Mouse (Mus musculus) thymus, postnatal 36 days (tissue): ENCODE results near the gene Ifrd2.
"Not testable (repeated sequence)": the region's sequence is repeated elsewhere in the genome, so short reads cannot be mapped to it uniquely, and the experiment has no call there.

Experiments
- DNase-seq, 2 experiments: peaks; one replicate each; pipeline ENCODE4 v3.0.0; 2022; ENCODE audit warnings: mixed read lengths in 2 of 2

Gene Ifrd2

GRCm38 (mm10) chr9:107552690-107553393 lies 34.6 kb upstream of the Ifrd2 start:
- DNase-seq = no peak

GRCm38 (mm10) chr9:107553541-107554318 lies 33.7 kb upstream of the Ifrd2 start:
- DNase-seq = peak in 1 of 2 experiments; percentile 71

GRCm38 (mm10) chr9:107554319-107554825 lies 33.1 kb upstream of the Ifrd2 start:
- peak; percentile 94 to 97 for DNase-seq

- DNase-seq = no peak
These were observed 32.4 kb upstream of the Ifrd2 start for GRCm38 (mm10) chr9:107555031-107555457.

DNA sequence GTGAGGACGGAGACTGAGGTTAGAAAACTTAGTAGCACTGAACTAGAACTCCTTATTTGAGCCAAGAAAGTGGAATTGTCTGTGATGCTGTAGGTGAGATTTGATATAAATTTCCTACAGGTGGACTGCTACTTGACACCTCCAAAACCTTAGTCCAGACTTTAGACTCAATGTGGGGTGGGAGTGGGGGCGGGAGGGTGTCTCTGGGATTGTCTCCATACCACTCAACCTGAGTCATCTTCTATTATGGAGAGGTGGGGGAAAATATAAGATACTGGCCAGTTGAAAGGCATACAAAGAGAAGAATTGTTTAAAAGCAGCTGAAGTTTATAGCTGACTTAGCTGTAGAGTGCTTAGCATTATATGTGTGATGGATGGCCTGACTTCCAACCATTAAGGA lies 31.7 kb upstream of the Ifrd2 start:
- DNase-seq = no peak

- DNase-seq = no peak
These were observed 31.1 kb upstream of the Ifrd2 start for GRCm38 (mm10) chr9:107556346-107556745.

GRCm38 (mm10) chr9:107563029-107563581 lies 24.3 kb upstream of the Ifrd2 start, which contains the start of gene Tusc2:
Gene Tusc2 (plus strand): TSS chr9:107563255.
- DNase-seq = peak; percentile 91 to 95

GRCm38 (mm10) chr9:107565556-107565955 lies 21.9 kb upstream of the Ifrd2 start:
- peak in 1 of 2 experiments; percentile 15 for DNase-seq

GRCm38 (mm10) chr9:107566041-107566709 lies 21.3 kb upstream of the Ifrd2 start:
- peak; percentile 72 to 78 for DNase-seq

- no peak for DNase-seq
These were observed 20.6 kb upstream of the Ifrd2 start for GRCm38 (mm10) chr9:107566855-107567254.

GRCm38 (mm10) chr9:107567702-107568319 lies 19.6 kb upstream of the Ifrd2 start, which contains the start of gene Hyal2:
Gene Hyal2 (plus strand): TSS chr9:107567945.
- DNase-seq = peak in 1 of 2 experiments; percentile 26

DNA sequence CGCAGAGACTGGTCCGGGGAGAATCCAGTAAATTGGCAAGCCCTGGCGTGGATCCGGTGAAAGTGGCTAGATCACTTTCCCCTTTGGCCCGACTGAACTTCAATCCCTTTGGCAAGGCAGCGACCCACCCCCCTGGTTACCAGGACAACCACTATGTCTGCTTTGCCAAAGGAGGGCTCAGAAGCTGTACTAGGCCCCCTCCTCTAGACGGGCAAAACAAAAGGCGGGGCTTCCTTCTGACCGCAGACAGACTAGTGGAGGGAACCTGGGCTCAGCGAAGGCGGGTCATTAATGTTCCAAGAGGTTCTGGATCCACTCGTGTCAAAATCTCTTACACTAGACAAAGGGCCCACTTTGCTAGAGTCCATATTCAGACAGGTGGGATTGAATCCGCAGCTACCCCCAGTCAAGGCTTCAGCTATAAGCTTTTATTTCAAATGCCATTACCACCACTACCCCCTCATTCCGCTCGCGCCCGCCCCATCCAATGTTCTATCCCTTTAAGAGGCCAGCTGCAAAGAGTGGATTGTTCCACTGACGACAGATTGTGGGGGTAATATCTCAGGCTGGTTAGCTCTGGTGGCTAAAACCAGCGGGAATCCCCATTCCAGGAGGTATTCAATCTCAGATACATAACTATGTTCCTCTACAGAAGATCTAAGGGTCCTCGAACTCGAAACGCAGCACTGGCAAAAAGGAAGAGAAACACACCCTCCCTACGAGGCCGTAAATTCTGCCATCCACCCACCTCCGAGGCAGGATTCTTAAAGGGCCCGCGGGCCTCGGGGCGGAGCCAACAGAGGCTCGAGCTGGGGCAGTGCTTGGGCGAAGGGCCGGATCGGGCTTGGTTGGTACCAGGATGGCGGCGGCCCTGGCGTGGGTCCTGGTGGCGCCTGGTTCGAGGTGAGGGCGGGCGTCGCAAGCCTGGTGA lies 18.8 kb upstream of the Ifrd2 start:
- peak; percentile 82 to 83 for DNase-seq

- DNase-seq = no peak
These were observed 18.2 kb upstream of the Ifrd2 start for GRCm38 (mm10) chr9:107569270-107569669.

GRCm38 (mm10) chr9:107570016-107570415 lies 17.4 kb upstream of the Ifrd2 start:
- DNase-seq = no peak

- DNase-seq = no peak
These were observed 16.6 kb upstream of the Ifrd2 start for GRCm38 (mm10) chr9:107570845-107571244.

DNA sequence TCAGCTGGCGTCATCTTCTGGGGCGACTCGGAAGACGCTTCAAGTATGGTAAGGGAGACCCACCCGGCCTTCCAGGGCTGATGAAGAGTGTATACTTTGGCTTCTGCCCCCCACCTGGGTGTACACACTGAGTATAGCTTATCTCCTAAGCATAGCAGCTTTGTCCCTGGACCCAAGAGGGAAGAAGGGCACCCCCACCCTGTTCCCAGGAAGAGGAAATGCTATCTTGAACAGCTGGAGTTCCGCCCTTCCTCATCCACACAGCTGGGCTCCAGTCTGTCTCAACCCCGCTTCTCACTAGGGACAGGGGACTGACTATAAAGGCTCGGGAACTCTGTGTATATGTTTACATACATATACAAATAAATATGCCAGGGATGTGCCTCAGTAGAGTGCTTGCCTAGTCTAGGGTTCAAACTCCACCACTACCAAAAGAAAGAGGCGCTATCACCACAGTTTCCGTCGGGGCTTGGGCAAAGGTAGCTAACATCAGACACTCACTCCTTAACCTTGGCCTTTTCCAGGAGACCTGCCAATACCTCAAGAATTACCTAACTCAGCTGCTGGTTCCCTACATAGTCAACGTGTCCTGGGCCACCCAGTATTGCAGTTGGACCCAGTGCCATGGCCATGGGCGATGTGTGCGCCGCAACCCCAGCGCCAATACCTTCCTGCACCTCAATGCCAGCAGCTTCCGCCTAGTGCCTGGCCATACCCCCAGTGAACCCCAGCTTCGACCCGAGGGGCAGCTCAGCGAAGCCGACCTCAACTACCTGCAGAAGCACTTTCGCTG lies 15.7 kb upstream of the Ifrd2 start:
- DNase-seq = peak in 1 of 2 experiments; percentile 8

- no peak for DNase-seq
These were observed 15.1 kb upstream of the Ifrd2 start for GRCm38 (mm10) chr9:107572327-107572662.

- not testable (repeated sequence) for DNase-seq
These were observed 13.7 kb upstream of the Ifrd2 start for GRCm38 (mm10) chr9:107573774-107574173.

DNA sequence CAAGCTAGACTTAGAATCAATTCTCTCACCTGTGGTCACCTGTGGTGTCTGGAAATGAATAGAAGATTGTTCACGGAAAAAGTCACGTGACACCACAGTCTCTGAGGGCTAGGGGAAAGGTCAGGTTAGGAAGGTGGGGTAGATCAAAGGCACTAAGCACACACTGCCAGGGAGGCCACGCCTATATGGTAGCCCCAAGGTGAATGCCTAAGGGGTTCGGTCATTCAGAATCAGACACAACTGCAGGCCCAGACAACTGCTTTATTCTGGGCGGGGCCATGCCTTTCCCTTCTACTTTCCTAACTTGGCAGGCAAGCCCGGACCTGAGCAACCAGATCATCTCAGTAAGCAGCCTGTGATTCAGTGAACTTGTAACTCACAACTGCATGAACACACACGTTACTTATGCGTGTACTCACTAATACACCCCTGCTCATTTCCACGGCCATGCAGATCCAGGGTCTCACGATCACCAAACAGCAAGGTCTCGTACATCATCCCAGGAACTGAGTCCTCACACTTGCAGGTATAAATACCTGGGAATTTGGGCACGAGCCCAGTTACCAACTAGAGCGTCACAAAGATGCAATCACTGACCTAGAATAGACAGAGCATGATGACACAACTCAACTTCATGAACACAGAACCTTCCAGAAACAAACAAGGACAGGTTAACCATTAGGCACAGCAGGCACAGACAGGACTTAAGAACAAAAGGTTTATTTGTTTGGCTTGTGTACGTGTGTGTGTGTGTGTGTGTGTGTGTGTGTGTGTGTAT lies 11.7 kb upstream of the Ifrd2 start:
- no peak for DNase-seq
